Mouse (Mus musculus) heart, postnatal 25 days (tissue): Measurements from ENCODE around the gene Fkbp9. TPM values are rescaled to one million over a fixed set of nuclear protein-coding genes. Genes with fewer than 3 reads are reported as not detected.

ENCODE experiments used
- DNase-seq: peaks from one replicate; pipeline ENCODE4 v3.0.0; 2022; ENCODE audit warnings: low spot score
- intact Hi-C: fragments of 180-260 bp; cut with DNase I; formaldehyde crosslinking; loops from one replicate; pipeline ENCODE4 v1.15.1; 2025
- total RNA-seq, 2 experiments: library from RNA; stranded (reverse); gene quantifications; 2 replicates each; pipeline ENCODE4 v1.2.3; 2021

Fkbp9 gene
- total RNA-seq, 2 experiments from 2014 or later = 77.3 to 84.5 TPM

GRCm38 (mm10) chr6:56901824-56902386 lies 70.0 kb downstream of the Fkbp9 start:
- intact Hi-C loops = loop anchor here (1.0 kb wide), 1 partner anchor 92 kb away; no protein-coding TSS in a partner anchor
- DNase-seq = peak; percentile 23

DNA sequence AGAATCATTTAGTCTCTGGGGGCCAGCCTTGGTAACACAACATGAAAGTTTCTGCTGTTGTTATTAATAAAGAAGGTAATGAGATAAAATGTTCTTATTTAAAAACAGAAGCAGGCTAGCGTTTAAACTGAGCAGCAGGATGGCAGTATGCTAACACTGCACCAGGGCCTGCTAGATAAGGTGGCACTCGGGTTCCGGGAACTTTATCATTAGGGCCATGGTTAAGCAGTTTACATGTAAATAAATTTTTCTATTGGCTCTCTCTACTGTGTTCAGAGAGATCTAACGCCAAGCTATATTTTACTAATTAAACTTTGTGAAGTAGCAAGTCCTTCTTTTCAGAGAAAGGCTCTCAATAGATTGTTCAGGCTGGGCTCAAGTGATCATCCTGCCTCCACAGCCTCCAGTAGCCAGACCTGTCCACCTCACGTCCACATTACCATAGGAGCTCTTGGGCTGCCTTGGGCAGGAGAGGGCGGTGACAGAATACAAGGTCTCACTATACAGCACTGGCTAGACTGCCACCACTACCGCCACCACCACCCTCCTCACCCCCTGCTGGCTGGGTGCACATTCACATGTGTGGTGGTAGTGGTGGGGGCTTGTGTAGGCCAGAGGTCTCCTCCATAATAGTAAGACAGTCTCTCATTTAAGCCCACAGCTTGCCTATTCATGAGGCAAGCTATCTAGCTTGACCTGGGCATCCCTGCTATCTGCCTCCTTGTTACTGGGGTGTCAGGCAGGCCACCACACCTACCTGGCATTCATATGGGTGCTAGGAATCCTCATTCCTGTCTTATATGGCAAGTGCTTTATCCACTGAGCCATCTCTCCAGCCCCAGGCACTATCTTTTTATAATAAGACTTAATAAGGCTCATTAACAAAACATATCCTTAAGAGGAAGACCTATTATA lies 71.0 kb downstream of the Fkbp9 start:
- intact Hi-C loops = loop anchor here (1.0 kb wide), 1 partner anchor 93 kb away; no protein-coding TSS in a partner anchor
- no peak for DNase-seq

DNA sequence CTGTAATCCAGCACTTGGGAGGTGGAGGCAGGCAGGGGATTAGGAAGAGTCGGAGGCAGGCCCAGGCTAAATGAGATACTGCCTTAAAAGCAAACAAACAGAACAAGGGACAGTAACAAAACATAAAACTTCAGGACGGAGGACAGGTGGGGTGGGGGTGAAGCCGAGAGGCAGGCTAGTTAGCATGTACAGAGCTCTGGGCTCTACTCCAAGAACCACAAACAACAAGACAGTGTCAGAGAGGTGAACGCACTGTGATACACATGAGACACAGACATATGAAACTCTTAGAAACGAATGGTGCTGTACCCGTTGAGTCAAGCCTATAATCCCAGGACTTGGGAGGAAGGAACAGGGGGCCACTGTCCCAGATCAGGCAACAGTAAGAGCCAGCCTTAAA lies 72.0 kb downstream of the Fkbp9 start:
- no peak for DNase-seq
- intact Hi-C loops = no loop called here

DNA sequence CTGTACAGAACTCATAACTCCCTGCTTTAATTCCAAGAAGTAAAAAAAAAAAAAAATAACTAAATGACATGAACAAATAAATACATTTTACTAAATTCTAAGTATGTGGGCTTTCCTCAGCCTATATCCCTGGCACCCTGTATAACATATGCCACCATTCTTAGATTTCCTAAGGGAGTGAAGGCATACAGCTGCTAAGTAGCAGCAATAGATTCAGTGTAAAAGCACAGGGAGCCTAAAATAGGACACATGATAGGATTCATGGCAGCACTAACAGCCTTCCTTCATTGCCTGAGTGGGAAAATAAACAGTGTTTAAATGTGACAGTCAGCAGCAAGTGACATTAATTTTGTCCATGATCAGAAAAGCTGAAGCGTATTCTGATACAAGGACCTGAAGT lies 72.5 kb downstream of the Fkbp9 start:
- no peak for DNase-seq
- intact Hi-C loops = no loop called here

GRCm38 (mm10) chr6:56904982-56905381 lies 73.1 kb downstream of the Fkbp9 start:
- intact Hi-C loops = no loop called here
- DNase-seq = no peak

GRCm38 (mm10) chr6:56905486-56905885 lies 73.6 kb downstream of the Fkbp9 start:
- DNase-seq = no peak
- intact Hi-C loops = no loop called here

- DNase-seq = no peak
- intact Hi-C loops = no loop called here
These were observed 74.4 kb downstream of the Fkbp9 start for GRCm38 (mm10) chr6:56906121-56906846.

DNA sequence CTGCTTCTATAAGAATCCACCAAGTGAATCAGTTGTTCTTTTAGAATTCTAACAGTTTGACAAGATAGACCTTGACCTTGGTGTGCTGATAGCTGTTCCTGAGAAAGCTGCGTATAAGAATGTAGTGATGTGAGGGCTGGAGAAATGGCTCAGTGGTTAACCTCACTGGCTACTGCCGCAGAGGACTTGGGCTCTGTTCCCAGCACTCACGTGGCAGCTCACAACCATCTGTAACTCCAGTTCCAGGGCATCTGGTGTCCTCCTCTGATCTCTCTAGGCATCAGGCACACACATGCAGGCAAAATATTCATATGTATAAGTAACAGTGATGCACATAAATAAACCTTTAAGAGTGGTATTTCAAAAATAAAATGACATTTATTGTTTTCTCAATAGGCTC lies 76.1 kb downstream of the Fkbp9 start:
- intact Hi-C loops = loop anchor here (1.0 kb wide), 1 partner anchor 58 kb away; no protein-coding TSS in a partner anchor
- no peak for DNase-seq

DNA sequence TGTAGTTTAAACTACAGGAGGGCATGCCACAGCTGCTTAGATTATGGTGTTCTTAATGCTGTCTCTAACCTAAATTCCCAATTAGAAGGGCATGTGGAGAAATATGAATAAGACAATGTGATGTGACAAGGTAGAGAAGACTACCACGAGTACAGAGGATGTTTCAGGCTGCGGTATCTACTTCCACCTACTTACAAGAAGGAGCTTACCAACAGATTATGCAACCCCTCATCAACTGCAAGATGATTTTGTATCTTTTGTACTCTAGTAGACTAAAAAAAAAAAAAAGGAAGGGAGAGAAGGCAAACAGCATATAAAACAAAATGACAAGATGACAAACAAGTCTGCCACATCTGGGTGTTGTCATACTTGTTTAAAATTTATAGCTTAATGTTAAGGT lies 76.5 kb downstream of the Fkbp9 start:
- intact Hi-C loops = loop anchor here (1.0 kb wide), 1 partner anchor 58 kb away; no protein-coding TSS in a partner anchor
- no peak for DNase-seq

GRCm38 (mm10) chr6:56908912-56909311 lies 77.1 kb downstream of the Fkbp9 start:
- DNase-seq = peak; percentile 12
- intact Hi-C loops = loop anchor here (1.0 kb wide), 1 partner anchor 59 kb away; no protein-coding TSS in a partner anchor

- DNase-seq = no peak
- intact Hi-C loops = loop anchor here (1.0 to 10.0 kb wide), 2 partner anchors 103 to 1426 kb away; no protein-coding TSS in a partner anchor
These were observed 79.1 kb downstream of the Fkbp9 start for GRCm38 (mm10) chr6:56910910-56911309.

GRCm38 (mm10) chr6:56913092-56913858 lies 81.4 kb downstream of the Fkbp9 start:
- intact Hi-C loops = loop anchor here (10.0 kb wide), 1 partner anchor 1428 kb away; no protein-coding TSS in a partner anchor
- DNase-seq = no peak

DNA sequence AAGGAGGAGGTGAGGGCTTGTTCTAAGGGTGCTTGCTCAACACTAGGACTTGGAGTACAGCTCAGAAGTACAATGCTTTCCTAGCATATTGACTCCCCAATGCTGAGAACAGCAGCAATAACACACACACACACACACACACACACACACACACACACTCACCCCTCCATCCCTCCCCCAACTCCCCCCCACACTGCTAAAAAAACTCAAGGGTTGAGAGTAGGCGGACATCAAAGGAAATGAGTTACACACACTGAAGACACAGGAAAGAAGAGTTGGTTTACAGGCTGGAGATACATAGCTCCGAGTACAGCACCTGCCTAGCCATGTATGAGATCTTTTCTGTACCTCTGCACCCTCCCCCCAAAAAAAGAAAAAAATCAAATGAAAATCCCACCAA lies 84.4 kb downstream of the Fkbp9 start:
- DNase-seq = no peak
- intact Hi-C loops = loop anchor here (10.0 kb wide), 1 partner anchor 1431 kb away; no protein-coding TSS in a partner anchor

DNA sequence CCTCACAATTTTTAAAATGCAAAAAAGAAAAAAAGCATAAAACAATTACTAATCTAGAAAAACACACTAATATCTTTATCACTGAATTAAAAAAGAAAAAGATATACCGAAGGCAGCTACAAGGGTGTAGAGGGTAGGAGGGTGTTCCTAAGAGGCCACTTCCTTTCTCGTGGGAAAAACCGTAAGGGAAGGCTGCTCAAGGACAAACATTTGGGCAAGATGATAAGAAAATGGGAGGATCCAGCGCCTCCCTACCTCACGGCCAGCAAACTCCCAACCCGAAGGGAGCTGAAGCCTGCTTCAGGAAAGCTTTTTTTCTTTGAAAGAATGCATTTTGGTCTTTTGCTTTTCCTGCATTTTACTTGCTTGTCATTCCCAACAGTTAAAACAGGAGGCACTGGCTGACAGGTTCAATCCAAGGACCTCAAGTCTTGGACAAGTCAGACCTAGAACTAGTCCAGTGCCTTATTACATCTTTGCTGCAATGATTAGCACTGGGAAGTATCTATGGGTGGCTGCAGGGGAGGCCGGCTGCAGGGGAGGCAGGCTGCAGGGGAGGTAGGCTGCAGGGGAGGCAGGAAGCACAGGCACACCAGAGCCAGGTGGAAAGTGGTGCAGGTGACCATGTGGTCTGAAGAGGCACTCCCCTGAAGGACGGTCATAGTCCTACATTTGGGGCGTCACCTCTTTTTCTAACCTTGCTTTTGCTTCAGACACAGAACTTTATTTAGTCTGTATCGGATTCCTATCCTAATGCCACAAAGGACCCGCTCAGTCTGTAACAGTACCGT lies 85.9 kb downstream of the Fkbp9 start:
- no peak for DNase-seq
- intact Hi-C loops = loop anchor here (10.0 kb wide), 1 partner anchor 1433 kb away; no protein-coding TSS in a partner anchor

GRCm38 (mm10) chr6:56919330-56920044 lies 87.6 kb downstream of the Fkbp9 start:
- DNase-seq = no peak
- intact Hi-C loops = loop anchor here (5.0 to 10.0 kb wide), 4 partner anchors 202 to 1435 kb away; partner anchors contain the start of genes Lsm5 and Ppm1k

GRCm38 (mm10) chr6:56920222-56921092 lies 88.6 kb downstream of the Fkbp9 start:
- intact Hi-C loops = loop anchor here (5.0 kb wide), 3 partner anchors 203 to 617 kb away; partner anchors contain the start of genes Lsm5 and Ppm1k
- DNase-seq = no peak

- no peak for DNase-seq
- intact Hi-C loops = loop anchor here (5.0 kb wide), 3 partner anchors 206 to 614 kb away; partner anchors contain the start of genes Lsm5 and Ppm1k
These were observed 91.5 kb downstream of the Fkbp9 start for GRCm38 (mm10) chr6:56923331-56923725.
